In genomic region chr10:87750972-87751371, GRCm38 (mm10) we compare ENCODE assay signal across 22 mouse cellular contexts.
DNase-seq lines count a peak whose midpoint lies in the region; ATAC-seq and TF ChIP-seq lines count a peak whose summit lies in the region.
"Had no signal": no experiment of that assay in that cellular context is flagged by ENCODE, and none has a peak within 500 bp of the region (broad histone marks: within the 10 kb centered on the region; RNA-seq: fewer than 3 reads in every experiment).

No protein-coding gene starts in this region.

- no peak for TF ChIP-seq CTCF in stomach, postnatal 0 days (IDR thresholded peaks at IDR 0.05; ENCODE audit: low read depth)

- no peak overlapping the region for H3K4me2 ChIP-seq in embryonic facial prominence, embryonic 14.5 days (ENCODE audit: low read depth, low read length)
- H3K4me2 ChIP-seq in stomach, embryonic 15.5 days: no peak overlapping the region
- H3K4me2 ChIP-seq in stomach, postnatal 0 days (replicated peaks; ENCODE audit: low read depth): no peak overlapping the region
- H3K4me2 ChIP-seq: embryonic facial prominence, embryonic 13.5 days; forebrain, embryonic 13.5 days; forebrain, embryonic 15.5 days had no signal

- no peak for TF ChIP-seq EP300 in stomach, postnatal 0 days (optimal IDR thresholded peaks at IDR 0.05)

- H3K27ac ChIP-seq in embryonic facial prominence, embryonic 14.5 days (replicated peaks; ENCODE audit: low read depth, low read length): no peak overlapping the region
- H3K27ac ChIP-seq in embryonic facial prominence, embryonic 10.5 days (replicated peaks): no peak overlapping the region
- H3K27ac ChIP-seq in stomach, embryonic 15.5 days: no peak overlapping the region
- no peak overlapping the region for H3K27ac ChIP-seq in stomach, postnatal 0 days (replicated peaks)
- H3K27ac ChIP-seq: embryonic facial prominence, embryonic 13.5 days; forebrain, embryonic 13.5 days; forebrain, embryonic 15.5 days had no signal

- DNase-seq in embryonic facial prominence, embryonic 14.5 days (ENCODE audit: low spot score): peak; percentile 50
- DNase-seq in embryonic facial prominence, embryonic 10.5 days (ENCODE audit: low spot score): no peak
- DNase-seq in stomach, postnatal 0 days (ENCODE audit: low spot score): no peak
- no peak for DNase-seq in layer of hippocampus, adult 18-20 months (ENCODE audit: low spot score in 2 of 2)
- no peak for DNase-seq in thymus, postnatal 0 days (ENCODE audit: low spot score)
- DNase-seq: adrenal gland, adult 8-10 months; adrenal gland, postnatal 14 days; B cell, adult 2 months; cerebellum, adult 11-12 months; cerebellum, adult 9-10 months; cerebellum, postnatal 10 days; cerebellum, postnatal 25 days; forebrain, postnatal 0 days had no signal

- no peaks in the 10 kb centered on the region for H3K36me3 ChIP-seq in embryonic facial prominence, embryonic 14.5 days (ENCODE audit: control insufficient read depth, insufficient read depth, low read length)
- no peaks in the 10 kb centered on the region for H3K36me3 ChIP-seq in embryonic facial prominence, embryonic 10.5 days (replicated peaks)
- H3K36me3 ChIP-seq in stomach, embryonic 15.5 days: no peaks in the 10 kb centered on the region
- H3K36me3 ChIP-seq in stomach, postnatal 0 days (ENCODE audit: control insufficient read depth, insufficient read depth, low read length): no peaks in the 10 kb centered on the region
- H3K36me3 ChIP-seq: embryonic facial prominence, embryonic 13.5 days; forebrain, embryonic 15.5 days; G1E had no signal

- 26% methylated on average over 1 of the region's 1 CpGs for WGBS in embryonic facial prominence, embryonic 14.5 days
- WGBS in embryonic facial prominence, embryonic 10.5 days: 59% methylated on average over 1 of the region's 1 CpGs
- WGBS in stomach, embryonic 15.5 days: 12% methylated on average over 1 of the region's 1 CpGs
- 14% methylated on average over 1 of the region's 1 CpGs for WGBS in stomach, postnatal 0 days

- H3K4me1 ChIP-seq in embryonic facial prominence, embryonic 14.5 days (ENCODE audit: control insufficient read depth, insufficient read depth, low read length): no peaks in the 10 kb centered on the region
- H3K4me1 ChIP-seq in embryonic facial prominence, embryonic 10.5 days: no peaks in the 10 kb centered on the region
- no peaks in the 10 kb centered on the region for H3K4me1 ChIP-seq in stomach, embryonic 15.5 days
- H3K4me1 ChIP-seq in stomach, postnatal 0 days (replicated peaks; ENCODE audit: control insufficient read depth, insufficient read depth): 0 out of 2 replicates have a peak, but pooled peaks cover 3% of the 10 kb centered on the region
- H3K4me1 ChIP-seq: embryonic facial prominence, embryonic 13.5 days; forebrain, embryonic 13.5 days; forebrain, embryonic 15.5 days had no signal

- no peak overlapping the region for H3K9ac ChIP-seq in embryonic facial prominence, embryonic 14.5 days (ENCODE audit: low read depth, low read length)
- H3K9ac ChIP-seq in stomach, embryonic 15.5 days: no peak overlapping the region
- no peak overlapping the region for H3K9ac ChIP-seq in stomach, postnatal 0 days (ENCODE audit: low read length)
- H3K9ac ChIP-seq: embryonic facial prominence, embryonic 13.5 days; forebrain, embryonic 13.5 days; forebrain, embryonic 15.5 days; forebrain, postnatal 0 days had no signal

- H3K27me3 ChIP-seq in embryonic facial prominence, embryonic 14.5 days (replicated peaks; ENCODE audit: control insufficient read depth, insufficient read depth, low read length): no peaks in the 10 kb centered on the region
- H3K27me3 ChIP-seq in embryonic facial prominence, embryonic 10.5 days (replicated peaks; ENCODE audit: low read depth, poor library complexity, severe bottlenecking): no peaks in the 10 kb centered on the region
- H3K27me3 ChIP-seq in stomach, embryonic 15.5 days (replicated peaks): no peaks in the 10 kb centered on the region
- H3K27me3 ChIP-seq in stomach, postnatal 0 days (ENCODE audit: control insufficient read depth, insufficient read depth, low read length): no peaks in the 10 kb centered on the region
- H3K27me3 ChIP-seq: CH12.LX; embryonic facial prominence, embryonic 13.5 days; forebrain, embryonic 13.5 days; forebrain, embryonic 15.5 days; Patski had no signal

- no peak overlapping the region for H3K4me3 ChIP-seq in embryonic facial prominence, embryonic 14.5 days (ENCODE audit: low read depth, low read length)
- no peak overlapping the region for H3K4me3 ChIP-seq in embryonic facial prominence, embryonic 10.5 days
- no peak overlapping the region for H3K4me3 ChIP-seq in stomach, embryonic 15.5 days (replicated peaks)
- no peak overlapping the region for H3K4me3 ChIP-seq in stomach, postnatal 0 days (ENCODE audit: low read depth, low read length)
- H3K4me3 ChIP-seq: embryonic facial prominence, embryonic 13.5 days; forebrain, embryonic 13.5 days; forebrain, embryonic 15.5 days had no signal

- ATAC-seq in embryonic facial prominence, embryonic 14.5 days (ENCODE audit: low read depth): peak; percentile 58; the same call in 1 of the 2 replicates
- ATAC-seq in stomach, embryonic 15.5 days (ENCODE audit: insufficient read depth, low FRiP score, low read depth): peak; percentile 43; the same call in 1 of the 2 replicates
- 0 out of 2 replicates have a peak, but pooled peaks have one; percentile 18 for ATAC-seq in stomach, postnatal 0 days (ENCODE audit: low FRiP score, low TSS enrichment)
- ATAC-seq: activated CD4-positive, CD25-positive, alpha-beta regulatory T cell, adult 4 months; CD4-positive, CD25-positive, alpha-beta regulatory T cell, adult 4 months; forebrain, embryonic 13.5 days; forebrain, embryonic 15.5 days; forebrain, postnatal 0 days had no signal

- no peaks in the 10 kb centered on the region for H3K9me3 ChIP-seq in embryonic facial prominence, embryonic 14.5 days (ENCODE audit: control insufficient read depth, low read length)
- no peaks in the 10 kb centered on the region for H3K9me3 ChIP-seq in embryonic facial prominence, embryonic 10.5 days
- no peaks in the 10 kb centered on the region for H3K9me3 ChIP-seq in stomach, embryonic 15.5 days
- H3K9me3 ChIP-seq in stomach, postnatal 0 days (ENCODE audit: control insufficient read depth, low read length): no peaks in the 10 kb centered on the region
- H3K9me3 ChIP-seq: embryonic facial prominence, embryonic 13.5 days; forebrain, embryonic 13.5 days; forebrain, embryonic 15.5 days; G1E had no signal
